Mouse (Mus musculus) ES-E14 (cell line): Measurements from ENCODE around the gene Tmem132b. TPM values are rescaled to one million over a fixed set of nuclear protein-coding genes. Genes with fewer than 3 reads are reported as not detected.

Experiments used
- DNase-seq: peaks from one replicate; pipeline ENCODE4 v3.0.0-alpha.2; 2013; ENCODE audit warnings: low read depth, low spot score
- H3K27ac ChIP-seq: 2 replicates; pipeline ENCODE4 v1.5.1; 2012; ENCODE audit warnings: low read depth, mild to moderate bottlenecking, low read length, moderate library complexity, mixed read lengths; ENCODE audit not compliant: poor library complexity, insufficient read depth, severe bottlenecking
- H3K36me3 ChIP-seq: 2 replicates; pipeline ENCODE4 v1.6.1; 2012; ENCODE audit warnings: mild to moderate bottlenecking, low read length, moderate library complexity, mixed read lengths; ENCODE audit not compliant: control insufficient read depth, poor library complexity, insufficient read depth, severe bottlenecking
- H3K4me1 ChIP-seq, 2 experiments: fragments of 150-350 bp in 1 of 2; sonication (generic) in 1 of 2; 2 replicates each; pipeline ENCODE4 v1.6.1; 2012; ENCODE audit warnings: low read length in 2 of 2, mild to moderate bottlenecking in 1 of 2, mixed read lengths in 1 of 2; ENCODE audit not compliant: control insufficient read depth in 2 of 2, insufficient read depth in 2 of 2, poor library complexity in 1 of 2
- H3K4me3 ChIP-seq, 2 experiments: fragments of 150-350 bp in 1 of 2; sonication (generic) in 1 of 2; 2 replicates each; pipeline ENCODE4 v1.5.1; 2012; ENCODE audit warnings: low read length in 2 of 2, low read depth in 1 of 2, mild to moderate bottlenecking in 1 of 2, mixed read lengths in 1 of 2; ENCODE audit not compliant: insufficient read depth in 1 of 2, poor library complexity in 1 of 2, severe bottlenecking in 1 of 2
- H3K9ac ChIP-seq: 2 replicates; pipeline ENCODE4 v1.6.1; 2012; ENCODE audit warnings: low read depth, mild to moderate bottlenecking, low read length, mixed read lengths; ENCODE audit not compliant: poor library complexity, insufficient read depth, severe bottlenecking
- H3K9me3 ChIP-seq: fragments of 150-350 bp; sonication (generic); 2 replicates; pipeline ENCODE4 v1.6.1; 2012; ENCODE audit warnings: low read depth, mild to moderate bottlenecking, low read length; ENCODE audit not compliant: control insufficient read depth, insufficient read depth
- CHD2 ChIP-seq: IDR thresholded peaks from 2 replicates; pipeline ENCODE4 v1.6.1; 2014; ENCODE audit warnings: mild to moderate bottlenecking, low read depth, low read length, inconsistent platforms
- HCFC1 ChIP-seq: IDR thresholded peaks from 2 replicates; pipeline ENCODE4 v1.6.1; 2012; ENCODE audit warnings: low read length, inconsistent platforms, borderline replicate concordance; ENCODE audit not compliant: insufficient read depth
- MAFK ChIP-seq: IDR thresholded peaks from 2 replicates; pipeline ENCODE4 v1.6.1; 2014; ENCODE audit warnings: mild to moderate bottlenecking, low read depth, low read length, inconsistent platforms; ENCODE audit not compliant: insufficient read depth
- ZC3H11A ChIP-seq: IDR thresholded peaks from 2 replicates; pipeline ENCODE4 v1.6.1; 2012; ENCODE audit warnings: low read depth, mild to moderate bottlenecking, inconsistent platforms, low read length, borderline replicate concordance
- ZNF384 ChIP-seq: IDR thresholded peaks from 2 replicates; pipeline ENCODE4 v1.6.1; 2012; ENCODE audit warnings: low read depth, low read length, inconsistent platforms
- in situ Hi-C, 2 experiments: fragments of 600-800 bp; cut with MboI; formaldehyde crosslinking; loops; one replicate each; pipeline ENCODE4 v1.15.1; 2025; ENCODE audit warnings: low sequenced_read_pairs in 2 of 2, inconsistent platforms in 1 of 2; ENCODE audit not compliant: unreplicated experiment in 2 of 2
- total RNA-seq: library from RNA; depleted of rRNA; stranded (reverse); fragments of 300-350 nt; gene quantifications from 2 replicates; pipeline ENCODE4 v1.2.3, GENCODE M21; 2012

Tmem132b gene
- total RNA-seq, 1 experiment = 0.13 TPM

DNA sequence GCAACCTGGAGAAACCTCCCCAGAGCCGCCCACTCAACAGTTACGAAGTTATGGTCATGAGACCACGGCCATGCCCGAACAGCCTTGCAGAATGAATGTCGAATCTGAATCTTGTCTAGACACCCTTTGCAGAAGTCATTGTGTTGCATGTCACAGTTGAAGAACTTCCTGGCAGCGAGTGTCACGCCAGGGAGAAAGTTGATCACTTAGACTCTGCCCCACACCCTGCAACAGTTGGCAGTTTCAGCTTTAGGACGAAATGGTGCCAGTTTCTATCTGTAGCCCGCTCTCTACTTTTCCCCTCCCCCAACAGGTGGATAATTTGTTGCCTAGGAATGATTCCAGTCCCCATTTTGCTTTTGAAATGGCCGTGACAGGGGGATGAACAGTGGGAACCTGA, 66.5 kb downstream of the Tmem132b start:
- in situ Hi-C loops = no loop called here
- no peaks in the 10 kb centered on the region for H3K36me3 ChIP-seq
- no peak overlapping the region for H3K4me3 ChIP-seq
- TF ChIP-seq CHD2 = no peak
- no peak for TF ChIP-seq ZNF384
- no peak for TF ChIP-seq MAFK
- TF ChIP-seq HCFC1 = no peak
- no peak for TF ChIP-seq ZC3H11A
- no peak overlapping the region for H3K9ac ChIP-seq
- no peaks in the 10 kb centered on the region for H3K9me3 ChIP-seq
- DNase-seq = no peak
- H3K4me1 ChIP-seq = no peaks in the 10 kb centered on the region
- no peak overlapping the region for H3K27ac ChIP-seq

GRCm38 (mm10) chr5:125607146-125607545, 75.6 kb downstream of the Tmem132b start:
- no peaks in the 10 kb centered on the region for H3K9me3 ChIP-seq
- no peak overlapping the region for H3K4me3 ChIP-seq
- no peak overlapping the region for H3K27ac ChIP-seq
- TF ChIP-seq MAFK = no peak
- TF ChIP-seq ZC3H11A = no peak
- no peak for TF ChIP-seq ZNF384
- TF ChIP-seq HCFC1 = no peak
- no peak for TF ChIP-seq CHD2
- in situ Hi-C loops = no loop called here
- DNase-seq = no peak
- H3K4me1 ChIP-seq = no peaks in the 10 kb centered on the region
- no peak overlapping the region for H3K9ac ChIP-seq
- H3K36me3 ChIP-seq = no peaks in the 10 kb centered on the region

DNA sequence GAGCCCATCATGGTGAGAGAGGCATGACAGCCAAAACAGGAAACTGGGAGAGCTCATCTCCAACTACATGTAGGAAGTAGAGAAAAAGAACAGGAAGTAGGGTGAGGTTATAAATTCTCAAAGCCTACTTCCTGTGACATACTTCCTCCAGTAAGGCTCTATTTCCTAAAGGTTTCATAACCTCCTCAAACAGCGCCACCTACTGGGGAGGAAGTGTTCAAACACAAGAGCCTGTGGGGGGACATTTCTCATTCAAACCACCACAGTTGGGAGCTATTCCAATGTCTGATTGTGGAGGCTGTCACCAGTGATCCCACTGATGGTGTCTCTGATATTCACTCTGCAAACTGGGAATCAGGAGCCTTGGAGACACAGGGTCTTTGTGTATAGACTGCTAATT, 78.4 kb downstream of the Tmem132b start:
- Histone ChIP-seq H3K27ac (no peak overlapping the region), H3K9ac (no peak overlapping the region), H3K9me3 (no peaks in the 10 kb centered on the region), H3K4me3 (no peak overlapping the region), H3K36me3 (no peaks in the 10 kb centered on the region), H3K4me1 (no peaks in the 10 kb centered on the region)
- no peak for DNase-seq
- in situ Hi-C loops = no loop called here
- TF ChIP-seq ZC3H11A = no peak

DNA sequence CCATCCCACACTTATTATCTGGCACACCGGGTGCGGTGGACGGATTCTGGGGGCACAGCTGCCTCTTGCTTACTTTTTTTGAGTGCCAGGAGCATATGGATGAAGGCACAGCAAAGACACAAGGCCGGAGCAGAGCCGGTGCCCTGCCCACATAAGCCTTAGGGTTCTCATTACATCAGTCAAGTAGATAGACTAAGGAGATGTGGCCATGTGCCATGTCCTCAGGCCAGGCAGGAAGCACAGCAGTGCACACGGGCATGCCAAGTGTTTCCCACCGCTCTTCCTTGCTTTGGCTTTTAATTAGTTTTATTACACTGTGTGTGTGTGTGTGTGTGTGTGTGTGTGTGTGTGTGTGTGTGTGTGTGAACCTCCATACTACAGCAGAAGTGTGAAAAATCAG, 80.9 kb downstream of the Tmem132b start:
- no peak for DNase-seq
- in situ Hi-C loops = no loop called here
- Histone ChIP-seq H3K27ac (no peak overlapping the region), H3K36me3 (no peaks in the 10 kb centered on the region), H3K4me1 (no peaks in the 10 kb centered on the region), H3K9me3 (no peaks in the 10 kb centered on the region), H3K9ac (no peak overlapping the region), H3K4me3 (no peak overlapping the region)
- TF ChIP-seq HCFC1 (no peak), ZNF384 (no peak), ZC3H11A (no peak), CHD2 (no peak), MAFK (no peak)

- Histone ChIP-seq H3K9ac (no peak overlapping the region), H3K4me3 (no peak overlapping the region), H3K4me1 (no peaks in the 10 kb centered on the region), H3K27ac (no peak overlapping the region), H3K36me3 (no peaks in the 10 kb centered on the region), H3K9me3 (no peaks in the 10 kb centered on the region)
- TF ChIP-seq HCFC1 (no peak), ZNF384 (no peak), CHD2 (no peak), ZC3H11A (no peak), MAFK (no peak)
- in situ Hi-C loops = no loop called here
- no peak for DNase-seq
Measured at GRCm38 (mm10) chr5:125613136-125613535, 81.6 kb downstream of the Tmem132b start.
